Mouse (Mus musculus): ENCODE measurements around the gene Ktn1.

Gene Ktn1

DNA sequence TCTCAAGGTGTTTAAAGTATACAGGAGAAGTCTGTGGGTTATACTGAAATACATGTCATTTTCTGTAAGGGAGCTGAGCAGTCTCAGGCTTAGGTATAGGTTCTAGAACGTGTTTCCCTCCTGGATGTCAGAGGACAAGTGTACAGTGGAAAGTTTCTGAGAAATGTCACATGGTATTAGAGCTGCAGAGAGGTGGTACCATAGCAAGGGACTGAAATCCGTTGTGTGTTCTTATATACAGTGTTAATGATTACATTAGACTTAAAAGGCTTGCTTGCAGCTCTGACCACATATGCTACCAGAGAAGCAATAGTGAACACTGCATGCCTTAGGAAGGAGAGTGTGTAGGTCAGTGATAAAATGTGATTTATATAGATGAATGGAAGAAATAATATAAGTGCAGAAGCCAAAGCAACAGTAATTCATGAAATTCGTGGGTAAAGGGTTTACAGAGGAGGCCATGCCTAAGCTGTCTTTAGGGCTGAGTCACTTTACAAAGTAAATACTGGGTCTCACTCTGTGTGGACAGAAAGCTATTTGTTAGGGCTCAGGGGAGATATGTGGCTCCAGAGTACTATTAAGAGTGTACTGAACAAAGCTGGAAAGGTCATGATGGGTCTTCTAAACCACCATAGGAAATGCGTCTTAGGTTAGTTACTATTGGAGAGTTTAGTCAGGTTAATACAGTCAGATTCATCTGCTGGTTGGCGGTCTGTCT lies 17.0 kb downstream of the Ktn1 start:
- DNase-seq, result no peak

GRCm38 (mm10) chr14:47668096-47668495 lies 19.8 kb downstream of the Ktn1 start:
- DNase-seq, result no peak

DNA sequence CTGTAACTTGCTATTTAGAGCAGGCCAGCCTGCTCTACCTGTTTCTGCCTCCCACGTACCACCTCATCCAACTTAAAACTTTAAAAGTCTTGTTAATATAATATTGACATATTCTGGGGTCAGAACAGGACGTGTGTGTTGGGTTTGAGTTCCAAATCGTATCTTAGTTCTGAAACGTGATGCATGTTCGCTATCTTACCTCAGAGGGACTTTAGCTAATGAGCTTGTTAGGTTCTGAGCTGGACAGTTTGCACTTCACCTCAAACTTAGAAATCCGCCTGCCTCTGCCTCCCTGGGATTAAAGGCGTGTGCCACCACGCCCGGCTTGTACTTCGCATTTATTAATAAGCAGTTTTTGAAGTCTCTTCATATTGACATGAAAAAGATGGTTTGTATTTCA lies 34.6 kb downstream of the Ktn1 start:
- DNase-seq, result no peak

- no peak for DNase-seq
Measured at GRCm38 (mm10) chr14:47684579-47684978, 36.3 kb downstream of the Ktn1 start.

GRCm38 (mm10) chr14:47699126-47699525 lies 50.9 kb downstream of the Ktn1 start:
- DNase-seq, result no peak

DNA sequence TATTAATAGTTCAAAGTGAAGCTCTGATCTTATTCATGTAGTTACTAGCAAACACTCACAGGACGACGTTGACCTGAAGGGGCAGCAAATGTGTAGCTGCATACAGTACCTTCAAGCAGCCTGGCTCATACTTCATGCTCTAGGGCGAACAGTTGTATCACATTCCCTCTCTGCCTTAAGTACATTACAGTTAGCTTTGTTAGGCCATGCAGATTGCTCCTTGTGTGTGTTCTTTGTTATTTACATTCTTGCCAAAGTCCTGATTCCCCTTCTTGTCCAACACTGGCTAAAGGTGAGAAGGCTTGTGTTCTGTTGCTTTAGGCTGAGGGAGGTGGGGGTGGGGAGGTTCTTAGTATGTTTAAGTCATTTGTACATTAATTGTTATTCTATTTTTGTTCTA lies 61.3 kb downstream of the Ktn1 start:
- no peak for DNase-seq

DNA sequence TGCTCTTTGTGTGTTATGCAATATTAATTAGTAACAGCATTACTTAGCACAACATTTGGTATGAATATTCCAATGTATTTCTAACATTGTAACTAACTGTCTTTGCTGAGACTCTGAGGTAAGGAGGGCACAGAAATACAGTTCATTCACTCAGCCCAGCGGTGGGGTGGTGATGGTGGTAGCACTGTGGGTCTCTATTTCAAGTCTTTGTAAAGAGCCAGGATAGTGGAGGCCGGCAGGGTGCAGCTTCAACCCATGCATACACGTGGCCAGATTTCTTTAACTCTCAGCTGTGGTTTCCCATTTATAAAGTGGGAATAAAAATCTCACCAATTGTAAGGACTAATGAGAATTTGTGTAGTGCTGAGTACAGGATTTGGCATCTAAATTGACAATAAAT lies 67.5 kb downstream of the Ktn1 start:
- no peak for DNase-seq

DNA sequence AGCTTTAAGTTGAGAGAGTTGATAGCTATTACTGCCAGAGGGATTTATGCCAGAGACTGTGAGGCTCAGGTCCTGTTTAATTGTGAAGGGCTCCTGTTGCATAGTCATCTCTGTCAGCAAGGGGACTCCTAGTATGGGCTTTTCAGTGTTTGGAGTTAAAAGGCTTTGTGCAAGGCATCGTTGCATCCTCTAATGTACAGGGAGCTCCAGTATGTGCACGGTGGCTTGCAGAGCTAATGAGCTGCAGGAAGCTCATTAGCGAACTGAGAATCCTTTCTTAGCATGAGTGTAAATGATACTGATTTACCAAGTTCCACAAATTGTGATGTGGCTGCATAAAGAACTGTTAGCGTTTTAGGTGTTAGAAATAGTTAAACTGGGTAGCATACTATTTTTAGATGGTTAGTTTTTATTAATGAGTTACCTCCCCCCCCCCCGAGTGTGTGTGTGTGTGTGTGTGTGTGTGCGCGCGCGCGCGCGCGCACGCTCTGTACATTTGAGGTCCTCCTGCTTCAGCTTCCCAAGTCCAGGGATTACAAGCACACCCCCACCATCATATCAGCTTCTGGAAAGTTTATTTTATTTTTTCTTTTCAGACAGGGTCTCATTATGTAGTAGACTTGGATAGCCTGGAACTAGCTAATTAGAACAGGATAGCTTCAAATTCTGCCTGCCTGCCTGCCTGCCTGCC lies 69.8 kb downstream of the Ktn1 start:
- DNase-seq, result no peak

GRCm38 (mm10) chr14:47720023-47720422 lies 71.8 kb downstream of the Ktn1 start:
- no peak for DNase-seq

DNA sequence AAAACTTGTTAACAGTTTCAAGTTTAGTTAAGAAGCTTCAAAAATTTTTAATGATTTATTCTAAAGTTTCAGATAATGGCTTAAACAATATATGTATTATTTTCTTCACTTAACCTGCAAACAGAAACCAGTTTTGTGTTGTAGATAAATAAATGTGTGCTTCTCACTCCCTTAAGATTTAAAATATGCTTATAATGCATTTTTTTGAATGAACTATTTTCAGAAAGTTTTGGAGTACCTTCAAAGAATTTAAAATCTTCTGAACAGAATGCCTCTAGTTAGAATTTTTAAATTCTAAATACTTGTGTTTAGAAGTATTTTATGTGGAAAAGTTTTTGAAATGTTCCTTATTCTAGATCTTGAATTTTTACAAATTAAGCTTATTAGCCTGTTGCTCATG lies 74.8 kb downstream of the Ktn1 start:
- DNase-seq, result no peak

- no peak for DNase-seq
Measured at GRCm38 (mm10) chr14:47728594-47728993, 80.3 kb downstream of the Ktn1 start.

- no peak for DNase-seq
Measured at GRCm38 (mm10) chr14:47735354-47735753, 87.1 kb downstream of the Ktn1 start.

- no peak for DNase-seq
Measured at GRCm38 (mm10) chr14:47736471-47736870, 88.2 kb downstream of the Ktn1 start.

GRCm38 (mm10) chr14:47740316-47740996 lies 92.2 kb downstream of the Ktn1 start:
- no peak for DNase-seq

DNA sequence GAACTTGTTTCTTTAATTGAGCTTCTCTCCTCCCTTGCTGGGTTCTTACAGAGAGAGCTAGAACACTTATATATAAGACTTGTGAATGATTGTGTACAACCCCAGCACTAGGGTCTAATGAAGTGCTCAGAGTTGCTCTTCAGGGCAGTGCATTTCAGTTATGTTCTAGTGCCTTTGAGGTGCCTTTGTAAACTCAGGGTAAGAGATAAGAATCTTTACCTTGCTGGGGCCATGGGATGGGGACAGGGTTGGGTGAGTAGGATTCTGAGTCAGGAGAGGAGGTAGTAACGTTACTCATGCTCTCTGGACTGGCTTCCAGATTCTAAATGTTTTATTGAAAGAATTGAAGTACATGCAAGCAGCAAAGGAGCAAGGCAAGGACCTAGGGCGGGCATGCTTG lies 92.8 kb downstream of the Ktn1 start:
- no peak for DNase-seq

DNA sequence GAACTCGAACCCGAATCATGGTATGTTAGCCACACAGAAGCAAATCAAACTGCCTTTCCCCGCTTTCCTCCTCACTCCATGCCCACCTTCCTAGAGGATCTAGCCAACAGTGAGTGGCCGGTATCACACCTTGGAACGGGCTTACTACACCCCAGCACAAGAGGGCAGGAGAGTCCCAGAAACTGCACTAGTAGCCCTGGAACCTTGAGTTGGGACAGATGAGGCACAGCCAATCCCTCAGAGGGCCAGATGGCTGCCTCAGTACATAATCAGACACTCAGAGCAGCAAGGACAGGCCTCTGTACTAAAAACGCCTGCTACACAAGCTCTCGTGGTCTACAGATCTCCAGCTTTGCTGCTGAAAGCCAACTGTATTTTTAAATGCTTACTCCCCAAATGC lies 94.4 kb downstream of the Ktn1 start:
- DNase-seq, result no peak

DNA sequence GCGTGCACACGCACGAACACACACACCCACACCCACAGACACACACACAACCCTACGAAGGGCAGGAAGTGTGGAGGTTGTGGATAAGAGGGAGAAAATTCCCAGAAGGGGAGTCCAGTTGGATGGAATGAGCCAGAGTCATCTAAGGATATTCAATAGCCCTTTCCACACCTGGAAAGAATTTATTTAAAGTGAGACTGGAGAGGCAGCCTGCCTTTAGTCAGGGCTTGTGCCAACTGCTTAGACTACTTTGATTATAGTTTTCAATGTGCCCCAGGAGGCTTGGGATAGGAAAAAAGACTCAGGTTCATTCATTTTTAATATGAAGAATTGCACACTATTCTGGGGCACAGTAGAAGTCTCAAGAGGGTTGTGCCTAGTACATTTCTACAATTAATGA lies 96.8 kb downstream of the Ktn1 start:
- no peak for DNase-seq

DNA sequence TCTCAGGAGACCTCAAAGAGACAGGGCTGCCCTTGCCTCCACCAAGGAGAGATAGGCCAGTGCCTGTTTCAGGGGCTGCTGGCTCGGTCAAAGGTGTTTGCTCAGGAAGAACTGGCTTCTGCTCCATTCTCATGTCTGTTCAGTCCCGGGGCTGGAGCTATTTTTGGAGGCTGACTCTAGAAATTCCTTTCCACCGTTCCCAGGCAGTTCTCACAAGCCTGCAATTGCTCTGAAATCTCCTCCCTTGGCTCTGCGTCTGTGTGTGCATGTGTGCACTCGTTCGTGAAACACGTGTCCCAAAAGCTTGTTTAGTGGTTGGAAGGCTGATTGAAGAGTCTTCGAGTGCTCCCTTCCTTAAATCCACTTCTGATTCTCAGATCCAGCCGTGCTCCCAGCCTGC lies 99.3 kb downstream of the Ktn1 start:
- DNase-seq, result peak in 1 of 2 experiments; percentile 22

DNA sequence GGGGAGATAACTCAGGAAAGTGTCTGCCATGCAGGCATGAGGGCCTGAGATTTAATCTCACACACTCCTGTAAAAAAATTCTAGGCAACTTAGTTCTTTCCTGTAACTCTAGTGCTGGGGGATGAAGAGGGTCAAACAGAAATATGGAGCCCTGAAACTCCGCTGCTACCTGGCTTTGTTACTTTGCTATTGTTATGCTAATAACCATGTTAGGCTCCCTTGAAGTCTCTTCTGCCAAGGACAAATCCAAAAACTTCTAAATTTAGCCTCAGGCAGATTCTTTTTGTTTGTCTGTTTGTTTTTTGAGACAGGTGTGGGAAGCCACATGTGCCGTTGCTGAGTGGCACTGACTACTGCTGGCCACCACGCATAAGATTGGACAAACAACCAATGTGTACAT lies 100.5 kb downstream of the Ktn1 start:
- DNase-seq, result no peak

DNA sequence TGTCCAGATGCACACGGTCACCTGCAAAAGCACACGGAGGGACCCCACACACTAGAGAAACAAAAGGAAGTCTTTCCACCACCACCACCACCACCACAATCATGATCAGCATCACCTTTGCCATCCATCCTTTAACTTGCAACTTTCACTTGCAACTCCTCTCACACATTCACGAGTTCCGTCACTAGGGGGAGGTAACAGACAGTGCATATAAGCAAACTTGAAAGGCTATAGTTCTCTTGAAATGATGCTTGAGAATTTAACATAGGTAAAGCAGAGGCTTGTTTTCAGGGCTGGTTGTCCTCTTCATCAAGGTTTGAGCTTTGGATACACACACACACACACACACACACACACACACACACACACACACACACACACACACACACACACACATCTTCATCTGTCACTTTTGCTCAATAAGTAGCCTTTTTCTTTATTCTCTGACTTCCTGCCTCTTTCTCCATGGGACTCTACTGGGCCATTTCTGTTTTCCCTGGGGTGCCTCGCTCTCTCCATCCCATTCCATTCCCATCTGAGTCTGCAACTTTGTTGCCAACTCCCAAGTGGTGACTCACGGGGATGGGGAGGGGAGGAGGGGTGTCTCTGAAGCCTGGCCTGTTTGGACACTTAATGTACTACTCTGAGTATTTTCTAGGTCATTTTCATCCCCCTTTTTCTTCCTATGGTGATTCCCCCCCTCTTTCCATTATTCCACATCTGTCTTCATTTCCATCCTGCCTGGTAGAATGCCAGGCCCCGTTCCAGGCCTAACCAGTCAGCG lies 103.4 kb downstream of the Ktn1 start:
- DNase-seq, result peak; percentile 67 to 75

DNA sequence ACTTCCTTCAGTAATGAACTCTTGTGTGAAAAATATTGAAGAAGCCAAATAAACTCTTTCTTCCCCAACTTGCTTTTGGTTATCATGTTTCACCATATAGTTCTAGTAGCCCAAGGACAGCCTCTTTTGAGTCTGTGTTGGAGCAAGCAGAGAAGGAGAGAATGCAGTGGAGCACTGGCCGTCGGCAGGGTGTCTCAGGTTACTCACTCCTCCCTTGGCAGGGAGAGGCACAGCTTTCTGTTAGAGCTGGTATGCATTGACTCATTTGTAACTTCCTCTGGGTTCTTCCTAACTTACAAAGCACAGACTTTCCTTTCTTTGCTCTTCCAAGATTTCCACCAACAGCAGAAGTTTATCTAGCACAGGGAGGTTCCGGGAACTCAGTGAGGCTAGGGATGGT lies 105.3 kb downstream of the Ktn1 start:
- no peak for DNase-seq

DNA sequence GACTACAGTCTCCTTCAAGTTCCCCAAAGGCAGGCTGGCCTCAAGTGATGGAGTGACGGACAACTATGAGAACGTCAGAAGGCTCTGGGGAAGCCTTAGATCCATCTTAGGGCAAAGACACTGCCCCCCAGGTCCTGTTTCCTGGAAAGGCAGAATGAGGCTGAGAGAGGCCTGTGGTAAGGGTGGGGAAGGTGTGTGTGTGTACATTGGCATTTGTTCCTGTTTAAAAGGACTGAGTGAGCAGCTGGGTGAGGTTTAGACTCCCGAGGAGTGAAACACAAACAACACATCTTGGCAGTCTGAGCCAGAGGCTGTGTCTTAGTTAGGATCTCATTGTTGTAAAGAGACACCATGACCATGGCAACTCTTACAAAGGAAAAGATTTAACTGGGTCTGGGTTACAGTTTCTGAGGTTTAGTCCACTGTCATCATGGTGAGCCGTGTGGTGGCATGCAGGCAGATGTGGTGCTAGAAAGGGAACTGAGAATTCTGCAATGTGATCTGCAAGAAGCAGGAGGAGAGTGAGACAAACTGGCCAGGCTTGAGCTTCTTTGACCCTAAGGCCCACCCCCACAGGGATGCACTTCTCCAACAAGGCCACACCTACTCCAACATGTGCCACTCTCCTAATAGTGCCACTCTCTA lies 106.1 kb downstream of the Ktn1 start:
- DNase-seq, result no peak

Measured in kidney, postnatal 4 days (tissue).